Mouse (Mus musculus) adrenal gland, postnatal 36 days (tissue): ENCODE data around the gene B4galnt1. TPM values are rescaled to one million over a fixed set of nuclear protein-coding genes. Genes with fewer than 3 reads are reported as not detected.
A peak's percentile ranks its signal among the peaks of the same experiment; 100 is the strongest.

Source experiments
- DNase-seq, 2 experiments: peaks; one replicate each; pipeline ENCODE4 v3.0.0; 2021; ENCODE audit warnings: mixed read lengths in 1 of 2
- long read RNA-seq, 2 experiments: library from polyadenylated mRNA; stranded (forward); transcript quantifications; one replicate each; pipeline ENCODE4 v2.0.0; 2021; ENCODE audit warnings: borderline sequencing depth in 2 of 2
- total RNA-seq, 2 experiments: library from RNA; stranded (reverse); gene quantifications; 2 replicates each; pipeline ENCODE4 v1.2.3; 2021

The B4galnt1 gene
- 1 to 10 TPM; 6.3 to 6.8 TPM for total RNA-seq
- long read RNA-seq, experiment 1, partial matches to known transcripts, result 2 of 5 reads
- long read RNA-seq, experiment 1, other reads (novel, unspliced or antisense), result 1 of 5 reads
- long read RNA-seq, experiment 2, transcript B4galnt1-201 (11 exons, 2,395 nt), result major isoform, 5 of 11 reads
- long read RNA-seq, experiment 2, partial matches to known transcripts, result 5 of 11 reads
- long read RNA-seq, experiment 2, other reads (novel, unspliced or antisense), result 0 of 11 reads

DNA sequence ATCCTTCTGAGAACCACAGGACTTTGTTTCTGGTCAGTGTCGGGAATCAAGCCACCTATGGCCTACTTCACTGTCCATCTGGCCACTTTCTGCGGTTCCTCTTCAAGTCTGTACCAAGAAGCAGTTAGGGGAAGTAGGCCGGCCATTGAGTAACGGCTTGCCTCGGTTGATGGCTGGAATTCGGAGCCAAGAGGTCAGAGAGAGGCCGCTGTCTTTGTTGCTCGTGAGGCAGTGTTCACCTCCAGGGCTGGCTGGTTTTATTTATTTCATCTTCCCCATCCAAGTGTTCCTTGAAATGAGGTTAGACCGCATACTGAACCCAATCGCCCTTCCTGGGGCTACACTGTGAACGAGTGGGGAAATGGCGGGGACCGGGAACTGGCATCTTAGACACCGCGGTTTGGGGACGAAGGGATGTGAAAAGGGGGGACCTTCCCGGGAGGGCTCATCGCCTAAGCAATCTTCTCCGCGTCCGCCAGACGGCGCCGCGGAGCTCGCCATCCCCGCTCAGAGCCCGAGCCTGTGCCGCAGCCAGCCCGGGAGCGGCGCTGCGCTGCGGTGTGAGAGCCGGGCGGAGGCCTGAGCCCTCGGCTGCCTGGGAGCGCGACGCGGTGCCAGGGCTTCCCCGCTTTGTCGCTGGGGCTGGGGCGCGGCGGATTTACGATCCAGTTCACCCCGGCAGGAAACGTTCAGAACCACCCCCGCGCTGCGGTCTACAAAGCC, at the start of gene B4galnt1:
Gene B4galnt1, plus strand, starts transcription at position 595 of the 723 bp plus-strand sequence.
- peak; percentile 80 to 84 for DNase-seq

DNA sequence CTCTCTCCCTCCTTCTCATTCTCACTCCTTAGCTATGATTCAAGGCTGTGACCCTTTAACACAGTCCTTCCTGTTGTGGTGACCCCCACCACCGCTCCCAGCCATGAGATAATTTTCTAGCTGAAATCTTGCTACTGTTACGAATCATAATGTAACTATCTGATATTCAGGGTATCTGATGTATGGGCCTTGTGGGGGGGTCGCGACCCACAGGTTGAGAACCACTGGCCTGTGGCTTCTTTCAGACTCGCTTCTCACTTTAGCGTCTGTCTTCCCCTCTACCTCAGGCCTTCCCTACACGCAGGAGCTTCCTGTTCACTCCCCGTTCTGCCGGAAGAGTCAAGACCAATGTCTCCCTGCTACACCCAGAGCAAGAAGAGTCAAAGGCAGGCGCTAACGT, 46.6 kb upstream of the B4galnt1 start:
- no peak for DNase-seq

GRCm38 (mm10) chr10:127119229-127119628, 45.8 kb upstream of the B4galnt1 start:
- no peak for DNase-seq

GRCm38 (mm10) chr10:127120301-127121065, 44.5 kb upstream of the B4galnt1 start:
- DNase-seq, result peak in 1 of 2 experiments; percentile 10

DNA sequence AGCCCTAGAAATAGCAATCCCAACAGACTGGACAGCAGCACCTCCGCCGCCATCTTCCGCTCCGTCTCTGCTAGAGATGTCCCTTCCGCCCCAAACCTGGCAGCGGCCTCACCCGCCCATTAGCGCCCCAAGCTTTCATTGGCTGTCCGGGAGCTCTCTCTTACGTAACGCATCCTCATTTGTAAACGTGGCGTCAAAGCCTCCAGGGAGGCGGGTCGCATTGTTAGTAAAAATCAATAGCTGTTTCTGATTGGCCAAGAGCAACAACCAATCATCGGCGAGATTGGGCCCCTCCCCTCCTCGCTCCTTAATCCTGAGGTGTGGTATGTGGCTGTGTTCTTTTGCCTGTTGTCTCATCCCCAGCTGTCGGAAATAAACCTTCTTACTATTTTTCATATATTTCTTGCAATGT, 44.0 kb upstream of the B4galnt1 start, which contains the start of gene Os9:
Gene Os9, minus strand, starts transcription at position 66 of the 412 bp plus-strand sequence.
- DNase-seq, result peak; percentile 96 to 97

GRCm38 (mm10) chr10:127122018-127122417, 43.0 kb upstream of the B4galnt1 start:
- no peak for DNase-seq

GRCm38 (mm10) chr10:127122784-127123435, 42.1 kb upstream of the B4galnt1 start:
- DNase-seq, result peak in 1 of 2 experiments; percentile 20

DNA sequence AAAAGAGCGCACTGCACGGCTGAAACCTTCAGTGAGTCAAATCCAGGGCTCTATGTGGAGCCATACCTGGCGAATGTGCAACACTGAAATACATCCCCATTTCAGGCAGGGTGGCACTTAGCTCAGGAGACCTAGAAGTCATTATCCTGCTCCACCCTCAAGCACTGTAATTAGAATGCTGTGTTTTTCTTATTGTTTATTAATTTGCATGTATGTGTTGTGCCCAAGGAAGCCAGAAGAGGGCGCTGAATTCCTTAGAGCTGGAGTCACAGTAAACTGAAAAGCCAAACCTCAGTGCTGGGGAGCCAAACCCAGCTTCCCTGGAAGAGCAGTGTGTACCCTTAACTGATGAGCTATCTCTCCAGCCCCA, 41.6 kb upstream of the B4galnt1 start:
- peak; percentile 69 for DNase-seq

- peak; percentile 64 for DNase-seq
These were observed 39.6 kb upstream of the B4galnt1 start for GRCm38 (mm10) chr10:127125210-127126001.

DNA sequence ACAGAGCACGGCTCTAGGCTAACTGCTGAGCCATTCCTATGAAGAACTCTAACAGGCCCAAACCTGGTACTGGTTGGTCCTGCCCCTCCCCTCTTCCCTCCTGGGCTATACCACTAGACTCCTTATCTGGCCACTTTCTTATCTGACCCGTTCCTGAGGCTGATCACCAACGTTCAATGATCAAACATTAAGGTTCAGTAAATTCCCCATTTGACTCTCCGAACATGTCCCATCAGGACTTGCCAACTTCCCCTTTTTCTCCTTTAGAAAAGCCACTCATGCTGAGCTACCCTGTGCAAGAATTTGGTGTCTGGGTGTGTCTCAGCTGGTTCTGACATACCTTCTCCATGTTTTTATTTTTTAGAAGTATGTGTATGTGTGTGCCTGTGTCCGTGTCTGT, 38.4 kb upstream of the B4galnt1 start:
- DNase-seq, result no peak

DNA sequence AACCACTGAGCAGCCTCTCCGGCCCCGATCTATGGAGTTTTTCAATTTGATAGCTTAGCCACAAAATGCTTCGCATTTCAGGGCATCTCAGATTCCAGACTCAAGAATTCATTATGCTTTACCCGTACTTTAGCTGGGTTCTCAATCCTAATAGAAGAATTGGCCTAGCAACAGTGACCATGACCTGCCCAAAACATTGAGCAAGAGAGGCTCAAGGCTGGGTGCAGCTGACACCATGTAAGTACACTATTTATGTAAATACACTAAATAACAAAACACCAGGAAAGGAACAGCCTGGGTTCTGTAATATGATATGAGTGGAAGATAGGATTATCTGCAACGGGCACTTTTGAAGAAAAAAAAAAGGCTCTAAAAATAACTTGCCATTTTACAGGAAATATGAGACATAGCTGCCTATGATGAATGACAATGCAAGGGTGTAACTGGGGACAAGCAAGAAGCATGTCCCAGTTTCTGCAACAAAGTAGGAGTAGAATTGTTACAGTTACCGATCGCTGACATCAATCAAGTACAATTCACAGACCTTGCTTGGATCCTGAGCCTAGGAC, 37.2 kb upstream of the B4galnt1 start:
- peak; percentile 46 to 65 for DNase-seq

GRCm38 (mm10) chr10:127129431-127129830, 35.6 kb upstream of the B4galnt1 start:
- DNase-seq, result peak; percentile 25 to 46

DNA sequence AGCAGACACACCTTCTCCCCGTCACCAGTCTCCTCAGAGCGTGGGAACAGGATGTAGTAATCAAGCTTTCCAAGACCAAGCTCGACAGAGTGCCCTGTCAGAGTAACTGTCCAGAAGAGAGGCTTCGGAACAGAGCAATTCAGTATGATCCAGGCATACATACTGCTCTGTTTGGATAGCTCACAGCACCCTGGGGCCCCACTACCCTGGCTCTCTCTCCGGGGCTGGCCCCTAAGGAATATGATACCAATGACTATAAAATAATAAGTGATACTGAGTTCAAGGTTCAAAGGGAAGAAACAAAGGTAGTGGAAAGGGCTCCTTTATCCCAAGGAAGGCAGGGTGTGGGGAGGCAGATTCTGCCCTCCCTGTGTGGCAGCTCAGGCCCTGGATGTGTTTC, 32.6 kb upstream of the B4galnt1 start:
- no peak for DNase-seq

DNA sequence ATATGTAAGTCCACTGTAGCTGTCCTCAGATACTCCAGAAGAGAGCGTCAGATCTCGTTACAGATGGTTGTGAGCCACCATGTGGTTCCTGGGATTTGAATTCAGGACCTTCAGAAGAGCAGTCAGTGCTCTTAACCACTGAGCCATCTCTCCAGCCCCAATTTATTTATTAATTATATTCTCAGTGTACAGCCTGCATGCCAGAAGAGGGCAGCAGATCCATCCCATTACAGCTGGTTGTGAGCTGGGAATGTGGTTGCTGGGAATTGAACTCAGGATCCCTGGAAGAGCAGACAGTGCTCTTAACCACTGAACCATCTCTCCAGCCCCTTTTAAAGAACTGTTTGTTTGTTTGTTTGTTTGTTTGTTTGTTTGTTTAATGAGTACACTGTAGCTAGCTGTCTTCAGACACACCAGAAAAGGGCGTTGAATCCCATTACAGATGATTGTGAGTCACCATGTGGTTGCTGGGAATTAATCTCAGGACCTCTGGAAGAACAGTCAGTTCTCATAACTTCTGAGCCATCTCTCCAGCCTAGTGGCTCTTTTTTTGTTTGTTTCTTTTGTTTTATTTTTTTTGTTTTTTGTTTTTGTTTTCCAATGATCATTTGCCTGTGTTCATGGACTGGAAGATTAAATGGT, 30.5 kb upstream of the B4galnt1 start:
- peak in 1 of 2 experiments; percentile 56 for DNase-seq

DNA sequence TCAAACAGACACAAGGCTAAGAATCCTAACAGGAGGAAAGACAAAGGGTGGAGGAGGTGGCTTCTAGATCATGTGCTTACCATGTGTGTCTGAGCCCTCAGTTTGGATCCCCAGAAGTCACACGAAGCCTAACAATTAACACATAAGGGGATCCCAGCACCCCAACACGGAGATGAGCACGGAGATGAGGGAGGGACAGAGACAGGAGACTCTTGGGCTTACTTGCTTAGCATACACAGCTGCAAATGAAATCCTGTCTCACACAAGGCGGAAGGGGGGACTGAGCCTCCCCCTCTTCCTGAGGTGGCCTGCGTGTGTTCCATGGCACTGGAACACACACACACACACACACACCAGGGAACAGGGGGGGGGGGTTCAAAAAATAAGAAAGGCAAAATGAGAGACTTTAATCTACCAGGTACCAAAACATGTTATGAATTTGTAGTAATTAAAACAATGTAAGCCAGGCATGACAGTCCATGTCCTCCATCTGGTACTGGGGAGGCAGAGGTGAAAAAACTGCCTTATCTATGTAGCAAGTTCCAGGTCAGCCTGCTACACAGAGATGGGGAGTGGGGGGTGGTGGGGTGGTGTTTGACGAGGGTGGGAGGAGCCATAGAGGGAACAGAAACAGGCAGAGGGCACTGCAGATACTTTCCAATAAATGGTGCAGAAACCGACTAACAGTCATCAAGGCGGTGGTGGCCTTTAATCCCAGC, 29.7 kb upstream of the B4galnt1 start:
- DNase-seq, result no peak

DNA sequence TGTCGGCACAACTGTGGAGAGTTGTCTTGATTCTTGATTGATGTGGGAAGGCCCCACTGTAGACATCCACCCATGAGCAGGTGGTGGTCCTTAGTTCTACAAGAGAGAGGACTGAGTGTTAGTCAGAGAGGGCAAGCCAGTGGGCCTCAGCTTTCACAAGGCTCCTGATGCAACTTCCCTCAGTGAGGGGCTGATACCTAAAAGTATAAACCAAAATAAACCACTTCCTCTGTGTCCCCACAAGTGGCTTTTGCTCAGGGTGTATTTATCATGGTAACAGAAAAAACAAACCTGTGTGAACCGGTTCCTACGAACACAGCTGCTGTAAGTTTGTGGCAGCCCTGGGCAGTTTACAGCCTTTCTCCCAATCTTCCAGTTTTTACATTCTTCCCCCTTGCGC, 28.5 kb upstream of the B4galnt1 start:
- DNase-seq, result no peak

GRCm38 (mm10) chr10:127137896-127138295, 27.1 kb upstream of the B4galnt1 start:
- no peak for DNase-seq

- DNase-seq, result no peak
These were observed 26.5 kb upstream of the B4galnt1 start for GRCm38 (mm10) chr10:127138328-127139141.

DNA sequence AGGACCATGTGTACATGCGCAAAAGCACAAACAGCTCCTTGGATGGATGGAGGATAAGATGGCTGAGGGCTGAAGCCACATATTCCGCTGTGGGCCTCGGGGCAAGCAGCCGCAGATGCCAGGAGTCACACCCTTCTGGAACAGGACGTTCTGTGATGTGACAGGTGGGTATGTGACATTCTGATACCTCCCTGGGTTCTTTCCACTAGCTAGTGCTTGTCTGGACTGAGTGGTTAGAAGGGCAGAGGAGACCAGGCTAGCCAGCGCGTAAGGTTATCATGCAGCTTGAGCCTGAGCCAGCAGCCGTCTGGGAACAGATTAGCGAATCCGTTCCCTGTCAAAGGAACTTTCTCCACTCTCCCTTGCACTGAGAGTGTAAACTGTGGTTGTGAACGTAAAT, 24.1 kb upstream of the B4galnt1 start:
- no peak for DNase-seq
